Mouse (Mus musculus) heart, postnatal 25 days (tissue): ENCODE results near the gene Stip1. TPM values are rescaled to one million over a fixed set of nuclear protein-coding genes. Genes with fewer than 3 reads are reported as not detected.

Experiments used
- DNase-seq: peaks from one replicate; pipeline ENCODE4 v3.0.0; 2022; ENCODE audit warnings: low spot score
- intact Hi-C: fragments of 180-260 bp; cut with DNase I; formaldehyde crosslinking; loops from one replicate; pipeline ENCODE4 v1.15.1; 2025
- total RNA-seq, 2 experiments: library from RNA; stranded (reverse); gene quantifications; 2 replicates each; pipeline ENCODE4 v1.2.3; 2021

The Stip1 gene
- total RNA-seq, 2 experiments from 2014 or later = 110 to 129 TPM

GRCm38 (mm10) chr19:6989251-6989650, 50.5 kb downstream of the Stip1 start:
- intact Hi-C loops = no loop called here
- no peak for DNase-seq

GRCm38 (mm10) chr19:6987904-6988285, 51.9 kb downstream of the Stip1 start:
- DNase-seq = no peak
- intact Hi-C loops = no loop called here

- DNase-seq = peak; percentile 58
These were observed 52.5 kb downstream of the Stip1 start, which contains the start of gene Vegfb for GRCm38 (mm10) chr19:6987061-6987903. Gene Vegfb (minus strand): TSS chr19:6987651.

GRCm38 (mm10) chr19:6985951-6986708, 53.6 kb downstream of the Stip1 start:
- intact Hi-C loops = no loop called here
- DNase-seq = no peak

More at GRCm38 (mm10) chr19:6987061-6987903, 52.5 kb downstream of the Stip1 start, which contains the start of gene Vegfb:
- intact Hi-C loops = no loop called here

- DNase-seq = no peak
These were observed 54.5 kb downstream of the Stip1 start for GRCm38 (mm10) chr19:6985300-6985699.

GRCm38 (mm10) chr19:6983621-6984020, 56.1 kb downstream of the Stip1 start:
- intact Hi-C loops = no loop called here

More at GRCm38 (mm10) chr19:6985300-6985699, 54.5 kb downstream of the Stip1 start:
- intact Hi-C loops = no loop called here

GRCm38 (mm10) chr19:6981465-6981864, 58.3 kb downstream of the Stip1 start:
- DNase-seq = no peak
- intact Hi-C loops = no loop called here

More at GRCm38 (mm10) chr19:6983621-6984020, 56.1 kb downstream of the Stip1 start:
- no peak for DNase-seq

- intact Hi-C loops = no loop called here
These were observed 59.2 kb downstream of the Stip1 start, which contains the start of gene Fkbp2 for GRCm38 (mm10) chr19:6980381-6981093. Gene Fkbp2 (minus strand): TSS chr19:6980501.

GRCm38 (mm10) chr19:6979486-6980380, 60.0 kb downstream of the Stip1 start:
- intact Hi-C loops = loop anchor here (5.0 kb wide), 1 partner anchor 43 kb away; no protein-coding TSS in a partner anchor
- DNase-seq = peak; percentile 98

More at GRCm38 (mm10) chr19:6980381-6981093, 59.2 kb downstream of the Stip1 start, which contains the start of gene Fkbp2:
- DNase-seq = peak; percentile 99

GRCm38 (mm10) chr19:6979001-6979479, 60.7 kb downstream of the Stip1 start:
- no peak for DNase-seq
- intact Hi-C loops = loop anchor here (5.0 kb wide), 1 partner anchor 43 kb away; no protein-coding TSS in a partner anchor

- no peak for DNase-seq
- intact Hi-C loops = loop anchor here (5.0 kb wide), 1 partner anchor 44 kb away; no protein-coding TSS in a partner anchor
These were observed 61.2 kb downstream of the Stip1 start for GRCm38 (mm10) chr19:6978639-6978974.

- intact Hi-C loops = loop anchor here (5.0 kb wide), 1 partner anchor 44 kb away; no protein-coding TSS in a partner anchor
- DNase-seq = no peak
These were observed 61.8 kb downstream of the Stip1 start for GRCm38 (mm10) chr19:6977759-6978638.

GRCm38 (mm10) chr19:6975537-6976521, 63.9 kb downstream of the Stip1 start, which contains the start of gene Plcb3:
Gene Plcb3 (minus strand): TSS chr19:6976470.
- DNase-seq = peak; percentile 53
- intact Hi-C loops = loop anchor here (5.0 kb wide), 1 partner anchor 46 kb away; no protein-coding TSS in a partner anchor

GRCm38 (mm10) chr19:6974211-6975205, 65.3 kb downstream of the Stip1 start, which contains the start of gene Ppp1r14b:
Gene Ppp1r14b (plus strand): TSS chr19:6974968.
- intact Hi-C loops = loop anchor here (5.0 kb wide), 1 partner anchor 48 kb away; no protein-coding TSS in a partner anchor

GRCm38 (mm10) chr19:6973581-6974190, 66.1 kb downstream of the Stip1 start:
- intact Hi-C loops = no loop called here
- DNase-seq = no peak

More at GRCm38 (mm10) chr19:6974211-6975205, 65.3 kb downstream of the Stip1 start, which contains the start of gene Ppp1r14b:
- peak; percentile 64 for DNase-seq
